Mouse (Mus musculus): ENCODE measurements at regions not wholly inside any gene's neighbourhood (a gene's known extent, or its start where the extent isn't known, plus 50 kb on each side); places are given as distances from the start of the nearest gene placed in this dataset.
A peak's percentile ranks its signal among the peaks of the same experiment; 100 is the strongest.

DNA sequence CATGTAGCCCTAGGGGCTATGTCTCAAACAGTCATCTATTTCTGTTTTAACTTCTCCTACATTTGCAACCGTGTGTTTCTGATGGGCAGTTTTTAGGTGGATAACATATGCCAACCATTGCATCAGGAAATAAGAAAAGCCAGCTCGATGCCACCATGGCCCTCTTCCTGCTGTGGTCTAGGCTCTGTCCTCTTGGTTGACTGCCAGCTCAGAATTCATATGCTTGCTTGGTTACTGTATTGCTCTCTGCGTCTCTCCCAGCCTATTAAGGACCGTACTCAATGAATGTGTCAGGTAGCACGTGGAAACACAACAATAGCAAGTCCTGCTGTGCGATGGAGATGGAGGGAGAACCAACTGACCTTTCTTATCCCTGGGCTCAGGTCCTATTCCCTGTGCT, 174.4 kb upstream of the 9630041A04Rik start:
- DNase-seq = no peak
- intact Hi-C loops (cut with DNase I) = no loop called here

DNA sequence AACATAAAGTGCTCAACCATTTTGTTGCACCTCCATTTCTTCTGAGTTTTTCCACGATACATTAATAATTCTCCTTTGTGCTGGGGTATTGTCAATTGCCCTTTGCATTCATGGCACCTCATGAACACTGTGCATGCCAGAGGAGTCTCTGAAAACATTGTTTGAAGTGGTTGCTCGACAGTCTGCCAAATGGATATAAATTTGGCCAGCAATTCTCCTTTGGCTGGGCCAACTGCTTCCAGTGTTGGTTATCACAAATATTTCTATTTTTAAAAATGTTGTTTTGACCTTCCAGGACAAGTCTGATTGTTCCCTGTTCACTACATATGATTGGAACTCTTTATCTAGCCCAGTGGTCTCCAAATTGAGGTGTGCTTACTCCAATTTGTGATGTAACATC, 184.1 kb upstream of the 9630041A04Rik start:
- intact Hi-C loops (cut with DNase I) = no loop called here
- no peak for DNase-seq

DNA sequence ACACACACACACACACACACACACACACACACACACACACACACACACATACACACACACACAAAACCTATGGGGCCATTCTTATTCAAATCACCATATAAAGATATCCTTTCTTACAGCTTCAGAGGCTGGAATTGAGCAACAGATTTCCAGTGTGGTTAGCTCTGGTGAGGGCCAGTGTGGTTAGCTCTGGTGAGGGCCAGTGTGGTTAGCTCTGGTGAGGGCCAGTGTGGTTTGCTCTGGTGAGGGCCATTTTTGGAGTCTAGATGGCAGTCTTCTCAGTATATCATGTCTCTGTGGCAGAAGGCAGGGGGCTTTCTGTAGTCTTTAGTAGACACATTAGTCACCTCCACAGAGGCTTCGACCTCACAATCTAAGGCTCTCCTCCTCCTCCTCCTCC, 191.5 kb upstream of the 9630041A04Rik start:
- intact Hi-C loops (cut with DNase I) = no loop called here
- DNase-seq = no peak

DNA sequence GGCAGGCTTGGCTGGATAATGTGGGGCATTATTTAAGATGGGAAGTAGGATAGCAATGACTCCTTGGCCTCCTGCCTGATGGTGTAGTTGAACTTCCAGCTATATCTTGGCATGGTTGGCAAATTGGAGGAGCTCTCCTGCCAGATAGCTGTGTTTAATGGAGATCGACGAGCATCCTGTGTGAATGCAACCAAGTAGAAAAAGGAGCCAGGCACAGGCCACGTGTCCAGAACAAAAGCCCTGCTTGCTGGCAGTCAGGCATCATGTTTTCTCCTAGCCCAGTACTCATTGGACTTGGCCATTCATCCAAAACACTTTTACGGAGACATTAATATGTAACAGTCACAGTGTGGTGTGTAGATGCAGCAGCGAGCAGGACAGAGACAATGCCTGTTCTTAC, 211.8 kb upstream of the 9630041A04Rik start:
- intact Hi-C loops (cut with DNase I) = no loop called here
- DNase-seq = no peak

DNA sequence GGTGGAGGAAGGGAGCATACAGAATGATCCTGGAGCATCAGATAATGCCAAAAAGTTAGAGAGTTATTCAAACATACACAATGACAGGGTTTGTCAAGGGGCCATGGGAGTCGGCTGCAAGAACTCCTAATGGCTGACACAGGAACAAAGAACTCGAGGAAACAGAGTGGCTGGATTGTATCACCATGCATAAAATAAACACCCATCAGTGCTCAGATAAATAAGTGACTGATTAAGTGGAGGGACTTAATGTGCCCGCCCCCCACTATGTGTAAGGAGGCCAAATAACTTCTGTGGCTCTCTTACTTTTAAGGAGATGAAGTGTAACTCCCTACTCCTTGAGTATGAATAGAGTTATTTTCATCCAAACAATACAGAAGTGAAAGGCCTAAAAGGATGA, 220.1 kb upstream of the 9630041A04Rik start:
- intact Hi-C loops (cut with DNase I) = no loop called here
- no peak for DNase-seq

DNA sequence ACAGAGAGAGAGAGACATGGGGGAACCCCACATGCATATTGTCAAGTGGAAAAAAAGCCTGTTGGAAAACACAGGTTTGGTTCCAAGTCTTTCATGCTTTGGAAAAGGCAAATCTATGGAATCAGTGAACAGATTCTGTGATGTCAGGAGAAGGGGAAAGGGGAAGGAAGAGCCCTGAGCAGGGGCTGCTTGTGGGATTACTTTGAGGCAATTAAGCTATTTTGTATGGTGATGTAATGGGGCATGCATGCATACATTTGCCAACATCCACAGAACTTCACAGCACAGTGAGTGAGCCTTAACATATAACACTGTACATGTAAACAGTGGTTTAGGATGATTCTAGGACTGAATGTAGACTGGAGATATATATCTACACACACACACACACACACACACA, 221.0 kb upstream of the 9630041A04Rik start:
- intact Hi-C loops (cut with DNase I) = no loop called here

DNA sequence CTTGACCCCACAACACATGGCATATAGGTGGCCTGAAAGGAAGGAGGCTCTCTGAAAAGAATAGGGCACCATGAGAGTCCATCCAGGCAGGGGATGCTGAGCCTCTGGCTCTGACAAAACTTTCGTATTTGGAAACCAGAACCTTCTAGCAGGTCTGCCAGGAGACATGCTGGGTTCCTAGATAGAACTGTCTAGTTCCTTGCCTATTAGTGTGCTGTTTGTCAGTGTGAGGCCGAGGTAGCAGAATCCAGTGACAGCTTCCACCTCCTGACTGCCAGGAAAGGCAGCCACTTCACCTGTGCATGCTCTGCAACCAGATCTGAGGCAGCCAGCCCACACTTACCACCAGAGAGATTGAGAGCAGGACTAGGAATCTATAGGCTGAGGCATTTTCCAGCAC, 245.4 kb upstream of the 9630041A04Rik start:
- intact Hi-C loops (cut with DNase I) = no loop called here
- no peak for DNase-seq

More for the DNA sequence above, 221.0 kb upstream of the 9630041A04Rik start:
- no peak for DNase-seq

DNA sequence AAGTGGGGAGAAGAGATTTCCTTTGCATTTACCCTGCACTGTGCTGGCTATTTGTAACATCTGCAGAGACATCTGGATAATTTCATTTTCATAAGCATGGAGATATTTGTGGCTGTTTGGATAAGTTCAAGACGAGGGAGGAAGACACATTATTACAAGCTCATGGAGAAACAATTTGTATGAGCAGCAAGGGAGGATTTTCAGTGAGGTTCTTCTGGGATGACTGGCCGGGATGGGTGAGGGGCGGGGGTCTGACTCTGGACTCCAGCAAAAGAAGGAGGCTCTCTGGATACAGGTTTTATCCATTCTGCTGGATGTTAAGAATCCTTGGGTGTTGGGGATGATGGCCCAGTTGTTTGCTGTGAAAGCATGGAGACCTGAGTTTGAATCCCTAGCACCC, 246.5 kb upstream of the 9630041A04Rik start:
- intact Hi-C loops (cut with DNase I) = no loop called here
- DNase-seq = no peak

DNA sequence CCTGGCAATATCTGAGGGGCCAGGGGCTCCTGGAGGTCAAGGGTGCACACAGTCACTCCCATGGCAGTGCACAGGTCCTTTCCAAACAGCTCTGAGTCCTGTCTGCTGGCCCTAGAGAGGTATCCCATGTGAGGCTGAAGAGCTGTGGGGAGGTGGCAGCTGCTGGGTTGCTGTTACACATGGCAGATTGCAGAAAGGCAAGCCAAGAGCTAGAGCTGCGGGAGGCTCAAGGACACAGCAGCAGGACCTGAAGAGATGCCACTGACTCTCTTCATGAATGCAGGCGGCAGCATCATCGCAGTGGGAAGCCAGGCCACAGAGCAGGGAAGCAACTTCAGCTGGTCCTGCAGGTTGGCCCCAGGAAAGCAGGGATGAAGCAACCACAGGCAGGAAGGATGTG, 247.7 kb upstream of the 9630041A04Rik start:
- DNase-seq = no peak
- intact Hi-C loops (cut with DNase I) = no loop called here

DNA sequence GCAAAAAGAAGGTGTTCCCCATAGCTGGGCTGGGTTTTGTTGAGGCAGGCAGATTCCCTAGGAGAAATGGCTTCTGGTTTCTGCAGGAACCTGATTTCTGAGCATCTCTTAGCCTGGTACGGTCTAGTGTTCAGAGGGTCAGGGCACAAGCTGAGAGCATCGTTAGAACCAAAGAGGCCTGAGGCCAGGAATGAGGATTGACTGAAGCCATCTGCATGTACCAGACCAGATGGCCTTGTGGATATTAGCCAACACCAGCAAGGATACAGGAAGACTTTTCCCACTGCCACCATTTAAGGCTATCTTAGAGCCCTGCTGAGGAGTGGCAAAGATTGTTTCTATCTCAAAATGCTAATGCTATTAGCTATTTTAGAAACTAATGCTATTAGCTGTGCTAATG, 248.2 kb upstream of the 9630041A04Rik start:
- no peak for DNase-seq
- intact Hi-C loops (cut with DNase I) = no loop called here

DNA sequence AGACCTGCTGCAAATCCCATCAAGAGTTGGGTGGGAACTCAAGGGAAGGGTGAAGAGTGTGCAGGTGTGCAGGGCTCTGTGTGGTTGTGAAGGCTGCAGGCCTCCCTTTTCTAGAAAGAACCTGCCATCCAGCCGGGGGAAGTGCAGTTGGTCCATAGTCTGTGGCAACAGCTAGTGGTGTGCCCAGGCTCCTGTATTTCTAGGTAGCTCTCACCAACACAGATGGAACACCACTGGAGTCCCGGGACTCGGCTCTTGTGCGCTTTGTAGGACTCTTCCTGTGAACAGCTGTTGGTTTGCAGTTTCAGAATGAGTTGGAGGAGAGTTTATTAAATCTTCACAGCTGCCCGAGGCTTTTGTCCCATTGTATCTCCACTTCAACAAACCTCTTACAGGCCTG, 248.7 kb upstream of the 9630041A04Rik start:
- intact Hi-C loops (cut with DNase I) = no loop called here
- no peak for DNase-seq

DNA sequence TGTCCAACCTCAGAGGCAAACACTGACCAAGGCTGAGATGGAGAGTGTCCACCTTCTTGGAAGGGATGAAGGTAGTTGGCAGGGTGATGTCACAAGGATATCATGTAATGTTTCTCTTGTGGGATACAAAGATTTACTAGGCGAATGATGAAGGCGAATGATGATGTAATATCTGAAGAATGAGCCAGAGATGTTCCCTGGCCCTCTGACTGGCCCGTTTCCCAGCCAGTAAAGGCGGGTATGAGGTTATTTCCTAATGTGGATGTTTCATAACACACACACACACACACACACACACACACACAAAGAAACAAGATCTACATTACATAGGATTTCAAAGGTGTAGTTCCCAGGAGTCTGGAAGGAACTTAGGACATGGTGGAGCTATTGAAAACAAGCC, 249.1 kb upstream of the 9630041A04Rik start:
- peak in 1 of 2 experiments; percentile 14 for DNase-seq

DNA sequence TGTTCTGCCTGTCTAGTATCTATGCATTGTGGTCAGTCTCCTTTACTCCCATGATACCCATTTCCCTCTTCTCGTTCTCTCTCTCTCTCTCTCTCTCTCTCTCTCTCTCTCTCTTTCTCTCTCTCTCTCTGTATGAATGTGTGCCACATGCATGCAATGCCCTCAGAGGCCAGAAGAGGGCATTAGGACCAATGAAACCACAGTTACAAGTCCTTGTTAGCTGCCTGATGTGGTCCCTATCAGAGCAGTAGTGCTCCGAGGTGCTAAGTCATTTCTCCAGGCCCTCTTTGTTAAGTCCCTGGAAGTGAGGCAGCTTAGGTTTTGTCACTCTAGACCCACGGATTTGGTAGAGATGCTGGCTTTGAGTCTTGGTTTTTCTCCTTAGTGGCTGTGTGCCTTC, 250.2 kb upstream of the 9630041A04Rik start:
- DNase-seq = no peak
- intact Hi-C loops (cut with DNase I) = no loop called here

More for the DNA sequence above, 249.1 kb upstream of the 9630041A04Rik start:
- intact Hi-C loops (cut with DNase I) = no loop called here

DNA sequence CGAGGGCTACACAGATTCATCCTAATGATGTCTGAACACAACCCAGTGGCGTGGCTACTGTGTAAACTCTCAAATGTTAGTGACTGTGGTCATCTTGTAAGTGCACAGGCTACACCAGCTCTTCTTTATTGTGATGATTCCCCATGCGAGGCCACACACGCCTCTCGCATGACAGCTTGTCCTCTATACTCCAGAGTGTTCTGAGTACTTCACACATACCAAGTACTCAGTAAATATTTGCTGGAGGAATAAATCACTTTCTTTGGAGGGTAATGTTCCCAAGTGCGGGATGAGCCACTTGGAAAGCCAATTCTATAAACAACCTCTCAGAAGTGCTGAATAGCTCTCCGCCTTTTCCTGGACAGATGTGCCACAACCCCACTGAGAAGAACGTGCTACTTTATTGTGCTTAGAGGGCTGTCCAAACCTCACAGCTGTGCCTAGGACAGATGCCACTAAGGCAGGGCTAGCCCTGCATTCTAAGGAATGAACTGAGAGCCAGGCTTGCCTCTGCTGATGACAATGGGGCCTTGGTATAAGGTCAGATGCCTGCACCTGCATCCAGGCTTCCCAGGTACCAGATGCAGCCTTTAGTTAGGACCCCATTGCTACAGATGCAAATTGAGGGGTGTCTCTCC, 250.7 kb upstream of the 9630041A04Rik start:
- intact Hi-C loops (cut with DNase I) = no loop called here
- DNase-seq = no peak

DNA sequence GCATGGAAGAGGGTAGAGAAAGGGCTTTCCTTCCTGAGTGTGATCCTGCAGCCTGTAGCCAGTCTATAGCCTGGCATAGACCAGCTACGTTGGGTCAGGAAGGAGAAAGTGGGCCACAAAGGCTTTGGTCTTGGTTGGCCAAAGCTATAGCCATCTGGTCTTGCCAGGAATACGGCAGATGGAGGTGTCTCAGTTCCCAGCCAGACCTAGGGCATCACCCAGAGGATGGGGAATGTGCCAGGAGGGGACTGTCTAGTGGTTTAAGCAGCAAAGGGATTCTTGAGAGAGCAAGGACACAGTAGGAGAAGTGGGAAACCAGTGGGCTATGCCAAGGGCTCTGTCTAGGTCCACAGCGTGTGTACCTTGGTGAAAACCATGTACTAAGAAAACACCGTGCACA, 251.3 kb upstream of the 9630041A04Rik start:
- intact Hi-C loops (cut with DNase I) = no loop called here
- DNase-seq = no peak

DNA sequence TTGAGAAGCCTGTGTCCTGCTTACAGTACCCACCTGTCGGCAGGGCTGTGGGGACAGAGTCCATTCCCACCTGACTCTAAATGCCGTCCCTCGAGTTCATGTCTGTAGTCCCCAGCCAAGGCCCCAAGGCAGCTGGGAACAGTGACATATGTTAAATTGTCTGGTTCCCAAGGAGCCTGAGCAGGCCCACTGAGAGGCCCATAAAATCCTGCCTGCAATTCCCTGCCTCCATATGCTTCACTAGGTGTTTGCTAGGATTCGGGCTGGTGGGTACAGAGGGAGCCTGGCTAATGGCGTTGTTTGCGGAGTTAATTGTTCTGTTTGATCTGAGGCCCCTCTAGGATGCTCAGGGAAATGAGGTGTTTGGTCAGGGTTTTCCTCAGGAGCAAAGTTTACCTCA, 258.8 kb upstream of the 9630041A04Rik start:
- DNase-seq = no peak
- intact Hi-C loops (cut with DNase I) = no loop called here

DNA sequence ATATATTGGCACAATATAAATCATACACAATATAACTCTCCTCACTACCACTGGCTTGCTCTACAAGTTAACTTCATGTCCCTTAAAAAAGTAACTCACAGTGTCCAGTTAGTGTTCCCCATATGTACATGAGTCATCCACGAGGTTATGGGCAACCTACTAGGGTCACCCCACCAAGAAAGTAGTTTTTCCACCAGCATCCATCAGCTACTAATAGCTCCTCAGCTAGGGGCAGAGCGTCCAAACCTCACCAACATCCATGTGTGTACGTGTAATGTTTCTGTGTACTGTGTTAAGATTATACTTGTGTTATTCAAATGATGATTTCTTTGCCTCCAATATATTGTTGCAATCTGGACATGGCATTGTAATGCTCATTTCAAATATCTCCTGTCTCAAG, 264.7 kb upstream of the 9630041A04Rik start:
- DNase-seq = no peak
- intact Hi-C loops (cut with DNase I) = no loop called here

DNA sequence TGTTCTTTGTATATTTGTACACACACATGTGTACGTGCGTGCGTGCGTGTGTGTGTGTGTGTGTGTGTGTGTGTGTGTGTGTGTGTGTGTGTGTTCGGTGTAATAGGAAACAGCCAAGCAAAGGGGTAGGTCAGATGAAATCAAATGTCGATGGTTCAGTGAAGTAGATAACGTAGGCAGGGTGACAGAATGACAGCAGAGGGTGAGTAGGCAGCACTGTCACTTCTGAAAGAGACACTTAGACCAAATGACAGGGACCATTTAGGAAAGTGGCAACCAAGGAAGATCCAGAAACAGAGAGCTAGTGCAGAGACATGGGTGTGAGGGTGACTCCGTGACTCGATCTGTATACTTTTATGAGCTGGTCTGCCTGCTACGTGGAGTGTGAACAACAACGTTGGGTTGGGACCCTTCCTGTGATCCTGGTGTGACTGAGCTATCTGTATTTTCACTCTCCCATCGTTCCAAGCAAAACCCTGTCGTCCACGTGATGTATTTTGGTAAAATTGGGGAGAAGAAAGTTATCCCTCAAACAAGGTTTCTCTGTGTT, 266.5 kb upstream of the 9630041A04Rik start:
- DNase-seq = no peak
- intact Hi-C loops (cut with DNase I) = no loop called here

DNA sequence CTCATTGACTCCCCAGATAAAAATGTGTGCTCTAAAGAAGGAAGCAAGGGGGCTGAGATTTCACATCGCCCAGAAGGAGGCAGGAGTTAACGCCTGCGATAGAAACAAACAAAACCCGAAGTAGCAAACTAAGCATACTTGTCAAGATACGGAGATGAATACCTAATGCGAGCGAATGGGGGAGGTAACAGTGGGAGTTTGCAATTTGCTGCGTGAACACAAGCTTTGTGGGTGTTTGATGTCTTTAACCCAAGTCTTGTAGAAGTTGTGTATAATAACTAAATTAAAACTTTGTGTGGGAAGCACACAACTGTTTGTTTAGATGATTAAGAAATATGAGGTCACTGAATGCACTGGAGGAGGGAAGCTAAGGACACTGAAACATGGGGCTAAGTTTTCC, 269.0 kb upstream of the 9630041A04Rik start:
- intact Hi-C loops (cut with DNase I) = no loop called here
- DNase-seq = no peak

DNA sequence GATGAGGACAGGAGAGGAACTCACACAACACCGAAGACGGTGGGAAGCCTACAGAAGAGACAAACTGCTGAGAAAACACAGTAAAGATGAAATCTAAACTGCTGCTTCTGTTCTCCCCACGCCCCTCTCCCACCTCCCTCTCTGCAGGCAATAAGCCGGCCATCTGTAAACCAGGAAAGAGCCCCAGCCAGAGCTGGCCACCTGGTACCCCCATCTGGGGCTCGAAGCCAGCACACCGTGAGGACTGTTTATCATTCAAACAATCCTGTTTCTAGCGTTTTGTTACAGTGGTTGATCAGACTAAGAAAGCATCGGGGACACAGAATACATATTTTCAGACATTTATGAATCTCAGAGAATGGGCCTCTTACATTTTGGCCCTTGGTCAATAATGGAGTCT, 270.0 kb upstream of the 9630041A04Rik start:
- no peak for DNase-seq
- intact Hi-C loops (cut with DNase I) = no loop called here

DNA sequence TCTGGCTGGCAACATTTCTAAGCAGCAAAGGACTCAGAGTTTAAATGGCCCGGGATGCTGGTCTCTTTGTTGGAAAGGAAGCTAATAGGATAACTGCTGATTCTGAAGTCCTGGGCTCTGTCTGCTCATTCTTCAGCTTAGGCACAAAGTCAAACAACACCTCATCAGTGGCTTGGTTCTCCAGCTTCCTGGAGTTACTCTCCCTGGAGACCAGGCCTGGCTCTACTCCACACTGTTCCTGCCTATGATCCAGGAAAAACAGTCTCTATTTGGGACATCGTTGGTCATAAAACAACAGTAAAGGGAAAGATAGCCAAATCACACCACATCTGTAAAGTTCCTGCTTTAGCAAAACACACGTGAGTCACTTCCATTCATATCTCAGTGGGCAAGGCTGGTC, 271.3 kb upstream of the 9630041A04Rik start:
- intact Hi-C loops (cut with DNase I) = no loop called here
- DNase-seq = peak; percentile 68 to 77

DNA sequence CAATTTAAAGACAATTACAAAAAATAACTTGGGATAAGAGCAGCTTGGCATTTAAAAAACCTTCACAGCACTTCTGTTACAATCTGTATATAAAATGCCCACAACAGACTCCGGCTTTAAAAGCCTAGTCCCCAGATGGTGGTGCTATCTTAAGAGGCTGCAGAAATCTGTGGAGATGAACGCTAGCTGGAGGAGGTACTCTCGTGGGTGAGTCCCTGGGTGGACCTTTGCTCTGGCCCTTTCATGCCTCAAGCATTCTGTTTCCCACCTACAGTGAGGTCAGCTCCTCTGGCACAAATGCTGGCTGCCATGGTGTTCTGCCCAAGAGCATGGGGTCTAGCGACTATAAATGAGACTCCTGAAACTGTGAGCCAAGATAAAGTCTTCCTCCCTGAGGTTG, 280.6 kb upstream of the 9630041A04Rik start:
- no peak for DNase-seq
- intact Hi-C loops (cut with DNase I) = no loop called here

DNA sequence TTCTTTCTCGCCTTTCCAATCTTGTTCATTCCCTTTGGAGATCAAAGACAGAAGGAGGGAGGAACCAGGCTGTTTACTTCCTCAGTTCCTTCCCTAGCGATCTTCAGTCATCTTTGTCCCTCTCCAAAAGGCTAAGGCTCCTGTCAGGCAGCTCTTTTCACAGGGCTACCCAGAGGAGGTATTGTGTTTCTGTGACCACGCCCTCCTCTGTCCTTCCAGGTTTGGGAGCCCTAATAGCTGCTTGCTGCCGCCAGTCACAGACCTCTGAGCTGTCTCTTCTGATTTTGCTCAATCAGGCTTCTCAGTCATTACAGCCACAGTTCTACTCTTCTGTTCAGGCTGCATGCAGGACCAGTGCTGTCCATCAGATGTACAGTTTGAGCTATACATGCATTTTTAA, 290.9 kb upstream of the 9630041A04Rik start:
- intact Hi-C loops (cut with DNase I) = no loop called here
- DNase-seq = no peak
